Mouse (Mus musculus): ENCODE data around the gene Naa16. TPM values are rescaled to one million over a fixed set of nuclear protein-coding genes. Genes with fewer than 3 reads are reported as not detected.

The Naa16 gene
- polyA plus RNA-seq, 1 experiment = 25.4 TPM

- Histone ChIP-seq H3K27ac (ENCODE audit: insufficient read depth, low read depth, low read length) (no peak overlapping the region), H3K4me1 (ENCODE audit: control insufficient read depth, insufficient read depth, low read length) (no peaks in the 10 kb centered on the region), H3K4me3 (ENCODE audit: insufficient read depth, low read length) (no peak overlapping the region)
- TF ChIP-seq POLR2A (IDR thresholded peaks at IDR 0.05; ENCODE audit: borderline replicate concordance, low read depth, low read length) = no peak
- no peak for TF ChIP-seq CTCF (IDR thresholded peaks at IDR 0.05; ENCODE audit: low read depth, low read length)
Observed at GRCm38 (mm10) chr14:79281894-79282553, 108.6 kb downstream of the Naa16 start.

GRCm38 (mm10) chr14:79280456-79280855, 110.1 kb downstream of the Naa16 start:
- no peak overlapping the region for H3K4me3 ChIP-seq (ENCODE audit: insufficient read depth, low read length)
- H3K27ac ChIP-seq (ENCODE audit: insufficient read depth, low read depth, low read length) = no peak overlapping the region
- H3K4me1 ChIP-seq (ENCODE audit: control insufficient read depth, insufficient read depth, low read length) = no peaks in the 10 kb centered on the region
- no peak for TF ChIP-seq CTCF (IDR thresholded peaks at IDR 0.05; ENCODE audit: low read depth, low read length)
- TF ChIP-seq POLR2A (IDR thresholded peaks at IDR 0.05; ENCODE audit: borderline replicate concordance, low read depth, low read length) = no peak

DNA sequence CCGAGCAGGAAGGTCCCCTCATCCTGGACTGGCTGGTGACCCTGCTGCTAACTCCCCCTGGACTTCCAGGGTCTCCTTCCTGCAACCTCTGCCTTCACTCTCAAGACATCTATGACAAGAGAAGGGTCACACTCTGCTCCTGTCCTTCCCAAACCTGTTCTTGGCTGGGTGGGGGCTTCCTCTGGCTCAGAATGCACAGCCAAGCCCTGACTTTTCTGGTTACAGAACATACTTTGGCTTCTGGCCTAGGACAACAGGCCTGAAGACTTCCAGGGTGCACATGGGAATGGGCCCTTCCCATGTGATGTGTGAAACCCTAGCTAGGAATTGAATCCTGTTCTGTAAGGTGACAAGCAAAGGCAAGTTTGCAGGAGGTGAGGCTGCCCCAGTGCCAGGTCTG, 111.1 kb downstream of the Naa16 start:
- no peak overlapping the region for H3K4me3 ChIP-seq (ENCODE audit: insufficient read depth, low read length)
- H3K4me1 ChIP-seq (ENCODE audit: control insufficient read depth, insufficient read depth, low read length) = no peaks in the 10 kb centered on the region
- TF ChIP-seq POLR2A (IDR thresholded peaks at IDR 0.05; ENCODE audit: borderline replicate concordance, low read depth, low read length) (no peak), CTCF (IDR thresholded peaks at IDR 0.05; ENCODE audit: low read depth, low read length) (no peak)
- H3K27ac ChIP-seq (ENCODE audit: insufficient read depth, low read depth, low read length) = no peak overlapping the region

DNA sequence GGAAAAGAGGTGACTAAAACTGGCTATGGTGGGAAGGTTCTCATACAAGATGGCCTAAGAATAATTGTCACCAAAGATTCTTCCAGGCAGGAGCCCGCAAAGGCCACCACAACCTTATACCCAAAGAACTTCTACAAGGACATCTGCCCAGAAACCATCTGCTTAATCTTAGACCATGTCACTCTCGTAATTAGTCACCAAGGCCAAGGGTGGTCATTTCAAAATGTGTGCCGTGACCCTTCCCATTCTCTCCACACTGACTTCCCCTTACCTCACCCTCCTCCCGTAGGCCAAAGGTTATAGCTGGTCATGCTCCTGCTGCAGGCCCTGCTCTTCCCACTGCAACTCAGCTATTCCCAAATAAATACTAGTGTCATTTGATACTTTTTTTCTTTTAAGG, 111.7 kb downstream of the Naa16 start:
- TF ChIP-seq CTCF (IDR thresholded peaks at IDR 0.05; ENCODE audit: low read depth, low read length) (no peak), POLR2A (IDR thresholded peaks at IDR 0.05; ENCODE audit: borderline replicate concordance, low read depth, low read length) (no peak)
- H3K4me1 ChIP-seq (ENCODE audit: control insufficient read depth, insufficient read depth, low read length) = no peaks in the 10 kb centered on the region
- no peak overlapping the region for H3K27ac ChIP-seq (ENCODE audit: insufficient read depth, low read depth, low read length)
- no peak overlapping the region for H3K4me3 ChIP-seq (ENCODE audit: insufficient read depth, low read length)

DNA sequence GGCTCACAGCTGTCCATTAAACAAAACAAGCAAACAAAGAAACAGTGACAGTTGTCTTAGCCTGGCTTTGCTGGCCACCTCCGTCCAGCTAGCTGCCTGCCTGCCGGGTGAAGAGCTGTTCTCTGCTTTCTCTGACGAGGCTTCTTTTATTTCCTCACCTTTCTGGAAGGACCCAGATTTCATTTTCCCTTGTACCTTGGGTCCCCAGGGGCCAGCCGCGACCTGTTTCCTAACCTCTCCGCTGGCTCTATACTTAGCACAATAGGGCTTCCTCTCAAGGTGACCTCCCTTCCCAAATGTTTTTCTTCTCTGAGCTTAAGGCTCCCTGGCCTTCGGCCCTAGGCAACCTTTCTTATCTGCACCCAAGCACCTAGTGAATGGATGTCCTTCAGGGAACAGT, 112.7 kb downstream of the Naa16 start:
- H3K4me1 ChIP-seq (ENCODE audit: control insufficient read depth, insufficient read depth, low read length) = no peaks in the 10 kb centered on the region
- H3K4me3 ChIP-seq (ENCODE audit: insufficient read depth, low read length) = no peak overlapping the region
- H3K27ac ChIP-seq (ENCODE audit: insufficient read depth, low read depth, low read length) = no peak overlapping the region
- no peak for TF ChIP-seq CTCF (IDR thresholded peaks at IDR 0.05; ENCODE audit: low read depth, low read length)

DNA sequence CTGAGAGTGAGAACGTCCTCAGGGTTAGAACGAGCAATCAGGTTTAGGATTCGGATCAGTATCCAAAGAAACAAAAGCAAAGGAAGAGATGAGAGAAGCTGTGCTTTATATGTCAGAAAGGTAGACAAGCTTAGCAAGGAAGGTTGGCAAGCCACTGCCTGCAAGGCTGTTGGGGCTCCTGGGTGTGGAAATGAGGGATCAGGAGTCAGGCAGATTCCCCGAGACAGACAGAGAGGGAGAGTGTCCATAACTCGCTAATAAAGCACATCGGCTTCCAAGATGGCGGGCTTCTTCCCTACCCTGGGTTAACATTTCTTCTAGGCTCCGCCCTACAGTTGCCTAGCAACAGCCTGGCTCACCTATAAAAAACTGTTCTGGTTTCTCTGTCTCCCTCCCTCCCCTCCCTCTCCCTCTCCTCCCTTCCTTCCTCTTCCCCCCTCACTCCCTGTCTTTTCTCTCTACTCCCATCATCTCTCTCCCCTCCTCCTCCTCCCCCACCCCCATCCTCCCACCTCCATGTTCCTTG, 114.6 kb downstream of the Naa16 start:
- no peak for TF ChIP-seq POLR2A (IDR thresholded peaks at IDR 0.05; ENCODE audit: borderline replicate concordance, low read depth, low read length)
- TF ChIP-seq CTCF (IDR thresholded peaks at IDR 0.05; ENCODE audit: low read depth, low read length) = no peak
- no peak overlapping the region for H3K4me3 ChIP-seq (ENCODE audit: insufficient read depth, low read length)
- H3K4me1 ChIP-seq (ENCODE audit: control insufficient read depth, insufficient read depth, low read length) = no peaks in the 10 kb centered on the region
- H3K27ac ChIP-seq (ENCODE audit: insufficient read depth, low read depth, low read length) = no peak overlapping the region

- no peak overlapping the region for H3K27ac ChIP-seq (ENCODE audit: insufficient read depth, low read depth, low read length)
- H3K4me3 ChIP-seq (ENCODE audit: insufficient read depth, low read length) = no peak overlapping the region
- H3K4me1 ChIP-seq (ENCODE audit: control insufficient read depth, insufficient read depth, low read length) = no peaks in the 10 kb centered on the region
- TF ChIP-seq CTCF (IDR thresholded peaks at IDR 0.05; ENCODE audit: low read depth, low read length) = no peak
- TF ChIP-seq POLR2A (IDR thresholded peaks at IDR 0.05; ENCODE audit: borderline replicate concordance, low read depth, low read length) = no peak
Observed at GRCm38 (mm10) chr14:79275441-79275840, 115.1 kb downstream of the Naa16 start.

Other genes starting within 250 kb of the Naa16 start
- gene Zfp957, start 143.4 kb downstream of the Naa16 start, polyA plus RNA-seq (2012; ENCODE audit: insufficient read depth, insufficient read length, missing spikeins) = not detected in 2 replicates
- gene Rgcc, start 89.1 kb downstream of the Naa16 start, polyA plus RNA-seq (2012; ENCODE audit: insufficient read depth, insufficient read length, missing spikeins) = 0.60 TPM in 1 of 2 replicates, not detected in the other
- gene Mtrf1, start 7.0 kb upstream of the Naa16 start, polyA plus RNA-seq (2012; ENCODE audit: insufficient read depth, insufficient read length, missing spikeins) = 6.6 and 8.3 TPM in 2 replicates
- 6.5 and 8.7 TPM in 2 replicates for gene Kbtbd7, start 35.7 kb upstream of the Naa16 start, polyA plus RNA-seq (2012; ENCODE audit: insufficient read depth, insufficient read length, missing spikeins)
- gene Kbtbd6, start 61.1 kb upstream of the Naa16 start, polyA plus RNA-seq (2012; ENCODE audit: insufficient read depth, insufficient read length, missing spikeins) = 0.50 and 1.0 TPM in 2 replicates
- gene Elf1, start 90.4 kb upstream of the Naa16 start, polyA plus RNA-seq (2012; ENCODE audit: insufficient read depth, insufficient read length, missing spikeins) = 69.9 and 74.0 TPM in 2 replicates
- gene Wbp4, start 90.7 kb upstream of the Naa16 start, polyA plus RNA-seq (2012; ENCODE audit: insufficient read depth, insufficient read length, missing spikeins) = 41.3 and 55.2 TPM in 2 replicates
- gene Sugt1, start 196.9 kb upstream of the Naa16 start, polyA plus RNA-seq (2012; ENCODE audit: insufficient read depth, insufficient read length, missing spikeins) = 179 and 188 TPM in 2 replicates

Data from bone marrow macrophage, adult 2 months (primary cell).